Mouse (Mus musculus) testis, postnatal 10 days (tissue): ENCODE measurements around the gene Rabep2.

Experiments
- DNase-seq: peaks from one replicate; pipeline ENCODE4 v3.0.0; 2021; ENCODE audit warnings: low spot score

The Rabep2 gene

GRCm38 (mm10) chr7:126494120-126494519, 65.6 kb downstream of the Rabep2 start:
- DNase-seq = no peak

- DNase-seq = no peak
Measured at GRCm38 (mm10) chr7:126496475-126496874, 67.9 kb downstream of the Rabep2 start.

- no peak for DNase-seq
Measured at GRCm38 (mm10) chr7:126497966-126498365, 69.4 kb downstream of the Rabep2 start.
